Comparison of ENCODE assay signal across 18 mouse cellular contexts in the genomic region with DNA sequence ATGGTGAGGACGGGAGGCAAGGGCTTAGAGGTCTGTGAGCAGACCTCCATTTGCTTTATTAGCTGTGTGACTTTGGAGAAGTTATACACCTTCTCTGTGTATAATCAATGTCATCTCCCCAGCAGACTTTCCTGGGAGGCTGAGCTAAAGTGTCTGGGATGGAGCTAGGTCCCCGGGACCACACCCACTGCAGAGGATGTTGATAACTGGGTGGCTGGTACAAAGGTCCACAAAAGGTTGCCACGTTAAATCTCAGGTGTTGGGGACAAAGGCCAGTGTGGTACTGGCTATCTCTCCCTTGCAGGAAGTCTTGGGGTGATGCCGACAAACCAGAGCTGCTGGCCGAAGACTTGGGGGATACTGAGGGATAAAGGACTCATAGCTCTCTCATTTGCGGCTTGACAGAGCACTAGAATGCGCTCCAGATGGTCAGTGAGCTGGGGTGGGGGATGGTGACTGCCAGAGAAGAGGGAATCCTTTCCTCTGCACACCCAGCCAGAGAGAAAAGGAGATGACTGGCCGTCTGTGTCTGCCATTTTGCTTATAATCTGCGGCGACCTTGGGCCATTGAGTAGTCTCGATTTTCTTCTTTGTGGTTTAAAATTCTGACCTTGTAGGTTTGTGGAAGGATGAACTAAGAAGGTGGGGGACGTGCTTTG. TPM values are rescaled to one million over a fixed set of nuclear protein-coding genes. Genes with fewer than 3 reads are reported as not detected.
DNase-seq lines count a peak whose midpoint lies in the region; ATAC-seq lines count a peak whose summit lies in the region.
"Had no signal": no experiment of that assay in that cellular context is flagged by ENCODE, and none has a peak within 500 bp of the region (broad histone marks: within the 10 kb centered on the region; RNA-seq: fewer than 3 reads in every experiment).

No protein-coding gene starts in this region.

- H3K4me2 ChIP-seq in liver, embryonic 15.5 days = peak overlapping the region; percentile 27; the same call in 1 of the 2 replicates
- H3K4me2 ChIP-seq in liver, embryonic 12.5 days = no peak overlapping the region
- H3K4me2 ChIP-seq: embryonic facial prominence, embryonic 15.5 days; heart, embryonic 13.5 days; lung, embryonic 15.5 days; neural tube, embryonic 13.5 days had no signal

- ATAC-seq in liver, embryonic 15.5 days (ENCODE audit: insufficient read depth) = no peak
- no peak for ATAC-seq in liver, embryonic 12.5 days
- no peak for ATAC-seq in inflammation-experienced regulatory T-cells, adult 6 months
- ATAC-seq: activated CD4-positive, CD25-positive, alpha-beta regulatory T cell, adult 4 months had no signal

- H3K27me3 ChIP-seq in liver, embryonic 15.5 days = no peaks in the 10 kb centered on the region
- peaks cover 12% of the 10 kb centered on the region for H3K27me3 ChIP-seq in liver, embryonic 12.5 days (replicated peaks)
- H3K27me3 ChIP-seq: embryonic facial prominence, embryonic 15.5 days; heart, embryonic 13.5 days; lung, embryonic 15.5 days; neural tube, embryonic 13.5 days had no signal

- peaks cover 7% of the 10 kb centered on the region for H3K4me1 ChIP-seq in liver, embryonic 15.5 days (replicated peaks)
- peaks cover 10% of the 10 kb centered on the region for H3K4me1 ChIP-seq in liver, embryonic 12.5 days
- H3K4me1 ChIP-seq: embryonic facial prominence, embryonic 15.5 days; neural tube, embryonic 13.5 days had no signal

- WGBS in liver, embryonic 15.5 days (ENCODE audit: insufficient replicate concordance) = 60% methylated on average over 12 of the region's 12 CpGs
- 69% methylated on average over 12 of the region's 12 CpGs for WGBS in liver, embryonic 12.5 days (ENCODE audit: insufficient replicate concordance)

- peak overlapping the region; percentile 33 for H3K4me3 ChIP-seq in liver, embryonic 15.5 days (replicated peaks)
- H3K4me3 ChIP-seq in liver, embryonic 12.5 days = no peak overlapping the region
- H3K4me3 ChIP-seq: embryonic facial prominence, embryonic 15.5 days; heart, embryonic 13.5 days; lung, embryonic 15.5 days; neural tube, embryonic 13.5 days had no signal

- H3K9ac ChIP-seq in liver, embryonic 15.5 days = no peak overlapping the region
- H3K9ac ChIP-seq in liver, embryonic 12.5 days = no peak overlapping the region
- H3K9ac ChIP-seq: embryonic facial prominence, embryonic 15.5 days; heart, embryonic 13.5 days; lung, embryonic 15.5 days; neural tube, embryonic 13.5 days had no signal

- H3K9me3 ChIP-seq in liver, embryonic 15.5 days (replicated peaks) = no peaks in the 10 kb centered on the region
- peaks cover 3% of the 10 kb centered on the region; the same call in 1 of the 2 replicates for H3K9me3 ChIP-seq in liver, embryonic 12.5 days (replicated peaks)
- H3K9me3 ChIP-seq: embryonic facial prominence, embryonic 15.5 days; heart, embryonic 13.5 days; lung, embryonic 15.5 days; neural tube, embryonic 13.5 days had no signal

- no peaks in the 10 kb centered on the region for H3K36me3 ChIP-seq in liver, embryonic 15.5 days (replicated peaks)
- no peaks in the 10 kb centered on the region for H3K36me3 ChIP-seq in liver, embryonic 12.5 days
- H3K36me3 ChIP-seq: embryonic facial prominence, embryonic 15.5 days; heart, embryonic 13.5 days; lung, embryonic 15.5 days; neural tube, embryonic 13.5 days had no signal

- H3K27ac ChIP-seq in liver, embryonic 15.5 days (replicated peaks) = no peak overlapping the region
- H3K27ac ChIP-seq in liver, embryonic 12.5 days = no peak overlapping the region
- H3K27ac ChIP-seq: embryonic facial prominence, embryonic 15.5 days; heart, embryonic 13.5 days; kidney, postnatal 0 days; lung, embryonic 15.5 days; neural tube, embryonic 13.5 days had no signal

- DNase-seq in cerebellum, postnatal 14 days = peak; percentile 61 to 73
- no peak for DNase-seq in cerebellum, adult 11-12 months
- DNase-seq in testis, postnatal 10 days (ENCODE audit: low spot score) = peak; percentile 54
- no peak for DNase-seq in testis, postnatal 14 days (ENCODE audit: low spot score)
- no peak for DNase-seq in heart, postnatal 4 days
- DNase-seq: adrenal gland, postnatal 36 days; cerebellum, adult 11 months; thymus, postnatal 14 days had no signal

RNA-seq across cellular contexts. Expression of a gene that starts 1.4 kb away (rescaled TPM):
- 1.1 and 1.2 TPM in 2 replicates for polyA plus RNA-seq in liver, embryonic 15.5 days (2015; fragmentation: Nextera tagmentation; extraction: Ambion mirVana)
- 0.77 and 0.94 TPM in 2 replicates for polyA plus RNA-seq in liver, embryonic 12.5 days (2016; fragmentation: Nextera tagmentation; extraction: Ambion mirVana)
- polyA plus RNA-seq in inflammation-experienced regulatory T-cells, adult 6 months (2017; shearing (Covaris generic)) = 1 to 10 TPM; 1.5 to 3.7 (median 1.9) TPM
- total RNA-seq in heart, postnatal 4 days (2021) = 1 to 10 TPM in 1 of 2 experiments, under 1 TPM in 1; 0.86 to 1.3 TPM
- total RNA-seq: megakaryocyte-erythroid progenitor cell, adult 5-6 weeks had no signal

RNA-seq across cellular contexts. Expression of a gene that starts 29.9 kb away (rescaled TPM):
- polyA plus RNA-seq in liver, embryonic 15.5 days (2015; fragmentation: Nextera tagmentation; extraction: Ambion mirVana) = 68.8 and 84.7 TPM in 2 replicates
- polyA plus RNA-seq in liver, embryonic 12.5 days (2016; fragmentation: Nextera tagmentation; extraction: Ambion mirVana) = 143 and 148 TPM in 2 replicates
- 100 to 1,000 TPM; 288 to 351 (median 317) TPM for polyA plus RNA-seq in inflammation-experienced regulatory T-cells, adult 6 months (2017; shearing (Covaris generic))
- total RNA-seq in heart, postnatal 4 days (2021) = 10 to 100 TPM; 77.0 to 79.0 TPM

RNA-seq across cellular contexts. Expression of a gene that starts 31.8 kb away (rescaled TPM):
- 991 and 1,178 TPM in 2 replicates for polyA plus RNA-seq in liver, embryonic 15.5 days (2015; fragmentation: Nextera tagmentation; extraction: Ambion mirVana)
- polyA plus RNA-seq in liver, embryonic 12.5 days (2016; fragmentation: Nextera tagmentation; extraction: Ambion mirVana) = 2,000 and 2,061 TPM in 2 replicates
- 100 to 1,000 TPM; 180 to 267 (median 200) TPM for polyA plus RNA-seq in inflammation-experienced regulatory T-cells, adult 6 months (2017; shearing (Covaris generic))
- total RNA-seq in heart, postnatal 4 days (2021) = 100 to 1,000 TPM; 626 to 671 TPM

RNA-seq across cellular contexts. Expression of a gene that starts 54.9 kb away (rescaled TPM):
- 7.4 and 7.8 TPM in 2 replicates for polyA plus RNA-seq in liver, embryonic 15.5 days (2015; fragmentation: Nextera tagmentation; extraction: Ambion mirVana)
- polyA plus RNA-seq in liver, embryonic 12.5 days (2016; fragmentation: Nextera tagmentation; extraction: Ambion mirVana) = 9.3 and 10.6 TPM in 2 replicates
- polyA plus RNA-seq in inflammation-experienced regulatory T-cells, adult 6 months (2017; shearing (Covaris generic)) = 1 to 10 TPM in 2 of 3 experiments, under 1 TPM in 1; 0.56 to 4.6 (median 1.9) TPM
- total RNA-seq in heart, postnatal 4 days (2021) = 1 to 10 TPM; 3.9 to 4.2 TPM

Comparison
In these comparisons a context has a peak if more than half of its experiments do, and no peak if none do; other contexts are left out.
1. DNase-seq: peak in cerebellum, postnatal 14 days (2 of 2) and testis, postnatal 10 days (single experiment); none in cerebellum, adult 11-12 months (single experiment), testis, postnatal 14 days (single experiment) and heart, postnatal 4 days (single experiment).